Mouse (Mus musculus) Patski (cell line): ENCODE data around the gene Rab19. TPM values are rescaled to one million over a fixed set of nuclear protein-coding genes. Genes with fewer than 3 reads are reported as not detected.
"Not testable (repeated sequence)": the region's sequence is repeated elsewhere in the genome, so short reads cannot be mapped to it uniquely, and the experiment has no call there.

Source experiments
- ATAC-seq: fragments of 100-300 bp; one replicate; pipeline ENCODE4 v1.8.0; 2021
- CTCF ChIA-PET: fragments of 350-600 bp; sonication (Branson Sonifier 250); formaldehyde crosslinking; loops from one replicate; lab custom pipeline; 2022; ENCODE audit warnings: inconsistent platforms; lab: Charles Lee
- POLR2A ChIA-PET: fragments of 350-600 bp; sonication (Branson Sonifier 250); formaldehyde crosslinking; loops from one replicate; lab custom pipeline; 2022; ENCODE audit warnings: antibody characterized with exemption, inconsistent platforms; lab: Charles Lee
- DNase-seq: peaks from one replicate; pipeline ENCODE4 v3.0.0-alpha.2; 2011; ENCODE audit warnings: low read depth, low spot score
- H3K27me3 ChIP-seq: fragments of 371-371 bp; one replicate; pipeline ENCODE4 v1.5.1; 2021
- CTCF ChIP-seq: fragments of 100-300 bp; IDR thresholded peaks from one replicate; pipeline ENCODE4 v1.5.1; 2021
- in situ Hi-C: fragments of 300-500 bp; cut with MboI; formaldehyde crosslinking; loops from 3 replicates; pipeline ENCODE4 v1.11.1; 2018; ENCODE audit warnings: low pct_unique_long_range_greater_than_20kb, mixed read lengths
- polyA plus RNA-seq: library from polyadenylated mRNA; unstranded; gene quantifications from one replicate; pipeline ENCODE4 v1.2.3, GENCODE M21; 2021

Rab19 gene
- polyA plus RNA-seq, 1 experiment from 2014 or later, result 0.15 TPM

GRCm38 (mm10) chr6:39348946-39349345, 32.0 kb upstream of the Rab19 start:
- POLR2A ChIA-PET, result no interaction called here
- in situ Hi-C loops, result no loop called here
- DNase-seq (no peak), ATAC-seq (no peak)
- CTCF ChIA-PET, result interaction anchor here (1.3 kb wide), 1 partner anchor 16 kb away, joined by 3 read pairs; no protein-coding TSS in a partner anchor
- TF ChIP-seq CTCF, result no peak
- H3K27me3 ChIP-seq, result no peaks in the 10 kb centered on the region

- H3K27me3 ChIP-seq, in situ Hi-C loops, POLR2A ChIA-PET, ATAC-seq, DNase-seq: not testable (repeated sequence)
- CTCF ChIA-PET, result interaction anchor here (1.1 kb wide), 1 partner anchor 27 kb away, joined by 3 read pairs; no protein-coding TSS in a partner anchor
Observed at GRCm38 (mm10) chr6:39359207-39359606, 21.8 kb upstream of the Rab19 start.

- ChIA-PET CTCF (interaction anchor here (1.4 kb wide), 1 partner anchor 10 kb away, joined by 4 read pairs; no protein-coding TSS in a partner anchor), POLR2A (no interaction called here)
- DNase-seq (no peak), ATAC-seq (no peak)
- no peak for TF ChIP-seq CTCF
- in situ Hi-C loops, result no loop called here
- H3K27me3 ChIP-seq, result no peaks in the 10 kb centered on the region
Observed at GRCm38 (mm10) chr6:39362684-39363083, 18.3 kb upstream of the Rab19 start.

GRCm38 (mm10) chr6:39369631-39370030, 11.3 kb upstream of the Rab19 start:
- DNase-seq, result no peak
- TF ChIP-seq CTCF, result no peak
- ChIA-PET POLR2A (interaction anchor here (0.6 kb wide), 1 partner anchor 11 kb away, joined by 3 read pairs; the partner anchor contains the start of gene Rab19), CTCF (interaction anchor here (0.9 to 1.3 kb wide), 3 partner anchors 9 to 35 kb away, joined by 3 read pairs; no protein-coding TSS in a partner anchor)
- no peaks in the 10 kb centered on the region for H3K27me3 ChIP-seq
- ATAC-seq, result no peak
- in situ Hi-C loops, result no loop called here

- ATAC-seq (no peak), DNase-seq (no peak)
- H3K27me3 ChIP-seq, result no peaks in the 10 kb centered on the region
- in situ Hi-C loops, result no loop called here
- ChIA-PET CTCF (interaction anchor here (1.3 kb wide), 2 partner anchors 10 to 104 kb away, joined by 3 to 4 read pairs; no protein-coding TSS in a partner anchor), POLR2A (no interaction called here)
- no peak for TF ChIP-seq CTCF
Observed at GRCm38 (mm10) chr6:39372042-39372441, 8.9 kb upstream of the Rab19 start.

GRCm38 (mm10) chr6:39372727-39373126, 8.2 kb upstream of the Rab19 start:
- DNase-seq (peak; percentile 49), ATAC-seq (peak; percentile 76)
- ChIA-PET POLR2A (interaction anchor here (0.6 kb wide), 1 partner anchor 43 kb away, joined by 4 read pairs; no protein-coding TSS in a partner anchor), CTCF (interaction anchor here (1.3 kb wide), 2 partner anchors 11 to 103 kb away, joined by 3 to 4 read pairs; no protein-coding TSS in a partner anchor)
- no peaks in the 10 kb centered on the region for H3K27me3 ChIP-seq
- no peak for TF ChIP-seq CTCF
- in situ Hi-C loops, result no loop called here

GRCm38 (mm10) chr6:39373301-39373955, 7.5 kb upstream of the Rab19 start:
- ATAC-seq (peak; percentile 10), DNase-seq (no peak)
- ChIA-PET CTCF (interaction anchor here (1.3 kb wide), 1 partner anchor 11 kb away, joined by 4 read pairs; no protein-coding TSS in a partner anchor), POLR2A (no interaction called here)
- in situ Hi-C loops, result no loop called here
- H3K27me3 ChIP-seq, result no peaks in the 10 kb centered on the region
- no peak for TF ChIP-seq CTCF

GRCm38 (mm10) chr6:39376775-39377174, 4.2 kb upstream of the Rab19 start:
- DNase-seq (no peak), ATAC-seq (no peak)
- TF ChIP-seq CTCF, result no peak
- in situ Hi-C loops, result no loop called here
- POLR2A ChIA-PET, result no interaction called here
- CTCF ChIA-PET, result no interaction called here
- H3K27me3 ChIP-seq, result no peaks in the 10 kb centered on the region

GRCm38 (mm10) chr6:39377311-39377827, 3.6 kb upstream of the Rab19 start, which contains the start of gene Slc37a3:
Gene Slc37a3, minus strand, starts transcription at chr6:39377675.
- in situ Hi-C loops, result no loop called here
- H3K27me3 ChIP-seq, result no peaks in the 10 kb centered on the region
- DNase-seq, result peak; percentile 33
- no peak for TF ChIP-seq CTCF
- ChIA-PET CTCF (interaction anchor here (1.3 to 1.4 kb wide), 2 partner anchors 9 to 14 kb away, joined by 3 to 7 read pairs; no protein-coding TSS in a partner anchor), POLR2A (no interaction called here)
- peak; percentile 60 for ATAC-seq

GRCm38 (mm10) chr6:39378161-39378835, 2.7 kb upstream of the Rab19 start:
- ATAC-seq, H3K27me3 ChIP-seq, DNase-seq, in situ Hi-C loops, POLR2A ChIA-PET: not testable (repeated sequence)
- CTCF ChIA-PET, result interaction anchor here (0.7 to 1.4 kb wide), 3 partner anchors 8 to 13 kb away, joined by 3 to 7 read pairs (median 3); no protein-coding TSS in a partner anchor
